Mouse (Mus musculus) cerebellum, adult 9-10 months (tissue): ENCODE measurements around the gene Yars.
A peak's percentile ranks its signal among the peaks of the same experiment; 100 is the strongest.

Experiments
- DNase-seq: peaks from one replicate; pipeline ENCODE4 v3.0.0; 2022

The Yars gene

GRCm38 (mm10) chr4:129256450-129257380, 67.2 kb downstream of the Yars start:
- no peak for DNase-seq

- no peak for DNase-seq
Measured at GRCm38 (mm10) chr4:129259101-129259500, 69.5 kb downstream of the Yars start.

- no peak for DNase-seq
Measured at GRCm38 (mm10) chr4:129260678-129261077, 71.1 kb downstream of the Yars start.

DNA sequence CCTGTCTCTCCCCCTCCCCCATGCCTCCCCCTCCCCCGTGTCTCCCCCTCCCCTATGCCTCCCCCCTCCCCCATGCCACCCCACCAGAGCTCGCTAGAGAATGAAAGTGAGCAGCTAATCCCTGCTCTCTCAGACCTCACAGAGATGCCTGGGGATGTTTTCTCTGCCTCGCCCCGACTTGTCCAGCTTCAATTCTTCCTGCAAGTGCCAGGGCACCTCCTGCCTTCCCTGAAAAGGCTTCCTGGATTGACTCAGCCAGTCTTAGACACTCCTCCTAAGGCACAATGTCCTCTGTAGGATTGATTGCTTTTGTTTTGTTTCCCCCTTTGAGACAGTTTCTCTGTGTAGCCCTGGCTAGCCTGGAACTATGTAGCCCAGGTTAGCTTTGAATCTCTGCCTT, 71.6 kb downstream of the Yars start, which contains the start of gene C77080:
Gene C77080 (minus strand): TSS at position 209 of the 400 bp plus-strand sequence.
- DNase-seq, result no peak

DNA sequence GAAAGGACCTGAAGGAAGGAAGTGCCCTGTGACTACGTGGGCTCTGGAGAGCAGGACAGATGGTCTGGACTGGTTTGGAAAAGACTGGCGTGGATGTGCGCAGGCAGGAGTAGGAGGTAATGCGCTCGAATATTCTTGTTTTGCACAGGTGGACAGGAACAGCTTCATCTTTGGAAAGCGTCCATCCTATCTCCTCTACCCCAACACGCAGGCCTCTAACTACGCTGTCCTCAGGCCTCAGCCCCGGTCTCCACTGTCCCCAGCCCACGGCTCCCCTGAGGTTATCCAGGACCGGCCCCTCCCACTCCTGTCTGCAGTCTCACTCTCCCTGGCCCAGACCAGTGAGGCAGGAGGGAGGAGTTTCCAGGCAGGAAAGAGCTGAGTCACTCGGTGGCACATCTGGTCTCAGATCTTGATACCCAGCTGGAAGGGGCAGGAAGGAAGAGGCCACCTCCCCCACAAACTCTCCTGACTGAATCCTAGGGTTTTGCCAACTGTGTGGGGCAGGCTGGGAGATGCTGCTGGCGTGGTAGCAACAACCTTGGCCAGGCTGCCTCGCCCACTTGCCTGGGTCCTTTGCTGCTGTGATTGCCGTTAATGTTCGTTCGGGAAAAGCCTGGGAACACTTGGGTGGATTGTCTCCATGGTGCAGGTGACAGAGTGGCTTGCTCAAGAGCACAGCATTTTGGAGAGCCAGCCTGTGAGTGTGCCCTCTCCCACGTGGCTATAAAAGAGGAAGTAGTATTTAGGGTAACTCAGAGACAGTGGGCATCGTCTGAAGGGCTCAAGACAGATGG, 73.9 kb downstream of the Yars start:
- peak; percentile 81 for DNase-seq

DNA sequence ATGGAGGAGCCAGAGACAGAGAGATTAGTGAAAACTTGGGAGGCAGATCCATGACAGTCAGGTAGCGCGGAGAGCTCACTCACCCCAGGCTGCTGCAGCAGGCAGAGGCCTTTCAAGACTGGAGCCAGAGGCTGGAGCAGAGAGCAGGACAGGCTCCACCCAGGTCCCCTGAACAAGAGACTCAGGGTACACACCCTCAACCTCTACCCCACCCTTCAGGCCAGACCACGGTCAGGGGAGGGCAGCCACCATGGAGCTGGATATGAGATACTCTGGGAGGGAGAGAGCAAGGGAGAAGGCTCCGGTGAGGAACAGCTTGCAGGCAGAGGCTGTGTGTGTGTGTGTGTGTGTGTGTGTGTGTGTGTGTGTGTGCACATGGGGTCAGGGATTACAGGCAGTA, 76.6 kb downstream of the Yars start:
- DNase-seq, result no peak

GRCm38 (mm10) chr4:129266821-129267220, 77.3 kb downstream of the Yars start:
- DNase-seq, result no peak

- no peak for DNase-seq
Measured at GRCm38 (mm10) chr4:129268698-129269097, 79.1 kb downstream of the Yars start.
